Mouse (Mus musculus) limb, embryonic 13.5 days (tissue): ENCODE measurements at regions not wholly inside any gene's neighbourhood (a gene's known extent, or its start where the extent isn't known, plus 50 kb on each side); places are given as distances from the start of the nearest gene placed in this dataset.

Experiments used
- ATAC-seq: fragments of 200-750 bp; cut with Nextera tagmentation; 2 replicates; pipeline ENCODE4 v1.8.0; 2017; ENCODE audit warnings: low read depth, moderate number of reproducible peaks, moderate TSS enrichment; ENCODE audit not compliant: low FRiP score
- H3K27ac ChIP-seq: fragments of 300-500 bp; sonication (generic); 2 replicates; pipeline ENCODE4 v1.5.1; 2015; ENCODE audit warnings: inconsistent platforms, mild to moderate bottlenecking, moderate library complexity
- H3K27me3 ChIP-seq: fragments of 300-500 bp; sonication (generic); 2 replicates; pipeline ENCODE4 v1.6.1; 2015; ENCODE audit warnings: mild to moderate bottlenecking, inconsistent platforms
- H3K36me3 ChIP-seq: fragments of 300-500 bp; sonication (generic); 2 replicates; pipeline ENCODE4 v1.6.1; 2015; ENCODE audit warnings: inconsistent platforms, mild to moderate bottlenecking, moderate library complexity
- H3K4me1 ChIP-seq: fragments of 300-500 bp; sonication (generic); 2 replicates; pipeline ENCODE4 v1.6.1; 2015; ENCODE audit warnings: inconsistent platforms
- H3K4me2 ChIP-seq: fragments of 300-500 bp; sonication (generic); replicated peaks from 2 replicates; pipeline ENCODE4 v1.6.1; 2015; ENCODE audit warnings: inconsistent platforms, mild to moderate bottlenecking, moderate library complexity
- H3K4me3 ChIP-seq: fragments of 300-500 bp; sonication (generic); 2 replicates; pipeline ENCODE4 v1.5.1; 2015; ENCODE audit warnings: moderate library complexity, mild to moderate bottlenecking, inconsistent platforms
- H3K9ac ChIP-seq: fragments of 300-500 bp; sonication (generic); 2 replicates; pipeline ENCODE4 v1.6.1; 2015; ENCODE audit warnings: mild to moderate bottlenecking, inconsistent platforms
- H3K9me3 ChIP-seq: fragments of 300-500 bp; sonication (generic); 2 replicates; pipeline ENCODE4 v1.6.1; 2016; ENCODE audit warnings: inconsistent platforms
- WGBS: fragments of 180-500 bp; shearing (Covaris S2); methylation state at CpG from one replicate; pipeline ENCODE4 v1.1.7; 2015; 5-methylcytosine and 5-hydroxymethylcytosine counted together

DNA sequence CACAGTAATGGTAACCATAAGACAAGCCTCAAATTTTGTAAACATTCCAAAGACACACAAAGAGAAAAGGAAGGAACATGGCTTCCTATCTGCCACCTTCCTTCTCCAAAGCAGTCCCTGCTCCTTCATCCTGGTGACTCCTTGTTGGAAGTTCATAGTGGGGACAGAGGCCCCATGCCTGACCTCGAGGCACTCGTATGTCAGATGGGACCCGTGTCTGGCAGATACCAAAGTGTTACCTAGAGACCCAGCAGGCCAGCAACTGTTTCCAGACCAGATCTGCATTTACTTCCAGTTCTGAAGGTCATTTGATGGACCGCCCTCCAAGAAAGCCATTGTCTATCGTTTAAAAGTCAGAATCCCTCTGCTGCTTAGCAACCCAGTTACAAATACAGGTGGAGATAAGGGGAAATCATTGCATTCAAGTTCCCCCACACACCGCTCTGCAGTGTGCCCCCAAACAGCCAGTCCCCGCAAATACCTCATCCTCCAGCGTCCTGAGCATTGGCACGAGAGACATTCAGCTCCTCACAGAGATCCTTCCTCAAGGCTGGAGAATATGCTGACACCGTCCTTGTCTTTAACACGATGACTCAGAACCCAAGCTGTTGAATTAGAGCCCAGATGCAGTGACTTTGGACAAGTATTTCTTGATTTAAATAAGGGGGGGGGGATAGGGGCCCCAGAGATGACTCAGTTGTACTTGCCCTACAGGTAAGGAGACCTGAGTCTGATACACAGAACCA is 283.2 kb upstream of the Jmjd1c start:
- WGBS, result 85% methylated on average over 11 of the region's 11 CpGs
- no peak for ATAC-seq
- Histone ChIP-seq H3K4me3 (no peak overlapping the region), H3K4me1 (peaks cover 11% of the 10 kb centered on the region; the same call in 1 of the 2 replicates), H3K9me3 (no peaks in the 10 kb centered on the region), H3K36me3 (no peaks in the 10 kb centered on the region), H3K4me2 (no peak overlapping the region), H3K27ac (no peak overlapping the region), H3K27me3 (peaks cover 18% of the 10 kb centered on the region), H3K9ac (no peak overlapping the region)

DNA sequence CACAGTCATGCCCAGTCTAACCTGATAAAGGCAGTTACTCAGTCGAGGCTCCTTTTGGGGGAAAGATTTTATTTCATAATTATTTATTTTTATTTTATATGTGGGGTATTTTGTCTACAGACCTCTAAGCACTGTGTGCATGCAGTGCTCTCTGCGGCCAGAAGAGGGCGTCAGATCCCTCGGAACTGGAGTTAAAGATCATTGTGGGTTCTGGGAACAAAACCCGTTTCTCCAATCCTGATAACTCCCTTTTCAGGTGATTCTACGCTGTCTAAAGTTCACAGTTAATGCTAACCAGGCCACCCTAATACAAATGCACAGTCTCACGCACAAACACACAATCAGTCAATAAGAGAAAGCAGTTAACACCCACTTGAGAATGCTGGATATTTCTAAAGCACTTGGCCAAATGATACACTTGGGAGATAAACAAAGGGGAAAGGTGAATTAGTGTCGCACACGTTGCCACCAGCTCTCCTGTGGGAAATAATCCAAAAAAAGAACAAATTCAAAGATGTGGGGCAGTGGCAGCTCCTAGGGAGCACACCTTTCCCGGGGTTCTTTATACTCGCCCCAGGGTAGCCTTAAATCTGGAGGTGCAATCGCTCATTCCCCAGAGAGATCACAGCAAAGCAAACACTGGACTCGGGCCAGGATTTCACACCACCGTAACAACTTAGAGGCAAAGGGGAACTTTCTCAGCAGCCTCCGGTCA is 281.9 kb upstream of the Jmjd1c start:
- 10% methylated on average over 15 of the region's 15 CpGs for WGBS
- 0 out of 2 replicates have a peak, but pooled peaks have one; percentile 46 for ATAC-seq
- Histone ChIP-seq H3K27me3 (peaks cover 18% of the 10 kb centered on the region), H3K9ac (no peak overlapping the region), H3K4me1 (peaks cover 11% of the 10 kb centered on the region; the same call in 1 of the 2 replicates), H3K4me3 (peak overlapping the region; percentile 24), H3K27ac (no peak overlapping the region), H3K4me2 (peak overlapping the region; percentile 57), H3K36me3 (no peaks in the 10 kb centered on the region), H3K9me3 (no peaks in the 10 kb centered on the region)

DNA sequence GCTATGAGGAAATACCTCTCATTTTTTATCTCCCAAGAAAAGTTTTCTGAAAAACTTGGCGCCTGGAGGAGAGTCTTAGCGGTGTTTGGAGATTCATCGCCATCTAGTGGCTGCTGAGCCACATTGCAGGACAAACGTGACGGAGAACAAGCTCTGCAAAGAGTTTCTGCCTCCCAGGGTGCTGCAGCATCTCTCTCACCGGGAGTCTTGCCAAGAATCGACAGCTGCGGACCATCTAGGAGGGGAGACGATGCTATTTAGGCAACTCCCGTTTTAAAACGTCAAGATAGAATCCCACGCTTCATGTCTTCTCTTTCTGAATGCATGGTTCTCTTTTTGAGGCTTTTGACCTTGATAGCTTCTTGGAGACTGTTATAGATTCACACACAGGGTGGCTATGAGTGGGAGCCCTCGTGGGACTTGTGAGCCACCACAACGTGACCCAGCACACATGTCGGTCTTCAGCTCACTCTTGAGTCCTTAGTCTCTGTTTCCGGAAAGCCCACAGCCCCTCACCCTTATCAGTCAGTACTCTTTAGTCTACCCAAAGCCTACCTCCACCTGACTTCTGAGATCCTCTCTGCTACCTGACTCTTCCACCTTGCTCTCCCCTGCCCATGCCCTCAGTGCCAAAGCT is 281.2 kb upstream of the Jmjd1c start:
- Histone ChIP-seq H3K36me3 (no peaks in the 10 kb centered on the region), H3K27me3 (peaks cover 18% of the 10 kb centered on the region), H3K4me3 (peak overlapping the region; percentile 24), H3K9me3 (no peaks in the 10 kb centered on the region), H3K4me2 (peak overlapping the region; percentile 57), H3K9ac (no peak overlapping the region), H3K4me1 (peaks cover 11% of the 10 kb centered on the region; the same call in 1 of the 2 replicates), H3K27ac (no peak overlapping the region)
- WGBS, result 9% methylated on average over 16 of the region's 16 CpGs
- peak; percentile 66 for ATAC-seq

DNA sequence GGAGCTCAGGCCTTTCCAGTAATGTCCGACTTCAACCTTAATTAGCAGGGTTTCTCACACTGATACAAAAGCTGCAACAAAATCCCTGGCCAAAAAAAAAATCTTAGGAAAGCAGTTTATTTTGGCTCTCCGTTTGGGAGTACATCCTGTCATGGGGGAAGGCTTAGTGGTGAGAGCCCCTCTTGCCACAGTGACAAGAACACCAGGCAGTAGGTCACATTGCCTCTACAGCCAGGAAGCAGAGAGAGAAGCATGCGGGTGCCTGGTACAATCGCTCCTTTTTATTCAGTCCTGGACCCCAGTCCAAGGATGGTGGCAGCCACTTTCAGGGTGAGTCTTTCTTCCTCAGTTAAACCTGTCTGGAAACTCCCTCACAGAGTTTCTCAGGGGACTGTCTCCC is 280.0 kb upstream of the Jmjd1c start:
- WGBS, result 80% methylated on average over 4 of the region's 4 CpGs
- no peak for ATAC-seq
- Histone ChIP-seq H3K4me2 (no peak overlapping the region), H3K27ac (no peak overlapping the region), H3K9me3 (no peaks in the 10 kb centered on the region), H3K36me3 (no peaks in the 10 kb centered on the region), H3K27me3 (peaks cover 18% of the 10 kb centered on the region), H3K4me3 (no peak overlapping the region), H3K4me1 (peaks cover 11% of the 10 kb centered on the region; the same call in 1 of the 2 replicates), H3K9ac (no peak overlapping the region)

DNA sequence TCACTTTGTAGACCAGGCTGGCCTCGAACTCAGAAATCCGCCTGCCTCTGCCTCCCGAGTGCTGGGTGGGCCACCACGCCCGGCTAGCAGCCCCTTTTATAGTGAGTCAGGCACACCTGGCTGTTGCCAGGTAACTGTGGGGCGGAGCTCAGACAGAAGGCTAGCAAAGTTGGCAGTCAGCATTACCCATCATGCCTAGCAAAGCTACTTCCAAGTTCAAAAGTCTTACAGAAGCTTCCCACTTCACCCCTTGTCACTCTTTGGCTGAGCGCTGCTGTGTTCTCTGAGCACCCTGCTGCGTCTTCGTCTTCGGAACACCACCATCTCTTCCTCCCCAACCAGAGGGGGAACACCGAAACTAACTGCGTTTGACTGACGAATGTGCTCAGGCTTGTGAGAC is 279.1 kb upstream of the Jmjd1c start:
- Histone ChIP-seq H3K9me3 (no peaks in the 10 kb centered on the region), H3K27me3 (peaks cover 13% of the 10 kb centered on the region; the same call in 1 of the 2 replicates), H3K4me3 (no peak overlapping the region), H3K9ac (no peak overlapping the region), H3K4me2 (no peak overlapping the region), H3K36me3 (no peaks in the 10 kb centered on the region), H3K27ac (no peak overlapping the region), H3K4me1 (peaks cover 11% of the 10 kb centered on the region; the same call in 1 of the 2 replicates)
- 81% methylated on average over 13 of the region's 13 CpGs for WGBS
- no peak for ATAC-seq

DNA sequence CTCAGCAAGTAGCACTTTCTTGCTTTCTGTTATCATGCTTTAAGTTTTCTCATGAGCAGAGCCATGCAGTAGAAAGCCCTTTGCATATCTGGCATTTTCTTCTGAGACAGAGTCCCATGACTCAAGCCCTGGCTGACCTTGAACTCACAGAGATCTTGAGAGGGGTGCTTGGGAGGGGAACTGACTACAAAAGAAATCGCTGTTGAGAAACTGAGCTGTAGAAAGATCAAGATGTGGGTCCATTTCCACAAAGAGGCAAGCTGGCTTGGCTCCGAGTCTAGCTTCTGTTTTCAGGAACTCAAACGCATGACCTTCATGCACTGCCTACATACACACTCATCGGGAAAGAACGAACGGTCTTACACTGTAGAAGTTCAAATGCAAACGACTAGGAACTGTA is 278.0 kb upstream of the Jmjd1c start:
- Histone ChIP-seq H3K36me3 (no peaks in the 10 kb centered on the region), H3K4me1 (peaks cover 11% of the 10 kb centered on the region; the same call in 1 of the 2 replicates), H3K4me3 (no peak overlapping the region), H3K9ac (no peak overlapping the region), H3K4me2 (no peak overlapping the region), H3K9me3 (0 out of 2 replicates have a peak, but pooled peaks cover 5% of the 10 kb centered on the region), H3K27ac (no peak overlapping the region), H3K27me3 (peaks cover 8% of the 10 kb centered on the region; the same call in 1 of the 2 replicates)
- ATAC-seq, result no peak
- WGBS, result 81% methylated on average over 7 of the region's 7 CpGs

DNA sequence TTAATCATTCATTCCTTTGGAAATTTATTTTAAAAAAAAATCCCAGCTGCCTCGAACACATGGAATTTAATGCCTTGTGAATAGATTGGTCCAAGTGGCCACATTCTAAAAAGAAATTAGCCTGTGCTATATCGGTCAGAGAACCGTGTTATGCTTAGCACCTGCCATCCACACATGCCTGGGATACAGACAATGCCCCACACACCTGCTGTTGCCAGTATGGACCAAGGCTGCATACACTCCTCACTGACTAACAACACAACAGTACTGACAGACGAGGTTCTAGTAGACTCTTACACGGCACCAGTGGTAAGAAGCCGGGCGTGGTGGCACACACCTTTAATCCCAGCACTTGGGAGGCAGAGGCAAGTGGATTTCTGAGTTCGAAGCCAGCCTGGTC is 276.4 kb upstream of the Jmjd1c start:
- Histone ChIP-seq H3K27ac (no peak overlapping the region), H3K27me3 (peaks cover 3% of the 10 kb centered on the region; the same call in 1 of the 2 replicates), H3K4me2 (no peak overlapping the region), H3K9me3 (0 out of 2 replicates have a peak, but pooled peaks cover 5% of the 10 kb centered on the region), H3K4me1 (peaks cover 6% of the 10 kb centered on the region; the same call in 1 of the 2 replicates), H3K4me3 (no peak overlapping the region), H3K9ac (no peak overlapping the region), H3K36me3 (no peaks in the 10 kb centered on the region)
- 77% methylated on average over 8 of the region's 8 CpGs for WGBS
- peak; percentile 75 for ATAC-seq

DNA sequence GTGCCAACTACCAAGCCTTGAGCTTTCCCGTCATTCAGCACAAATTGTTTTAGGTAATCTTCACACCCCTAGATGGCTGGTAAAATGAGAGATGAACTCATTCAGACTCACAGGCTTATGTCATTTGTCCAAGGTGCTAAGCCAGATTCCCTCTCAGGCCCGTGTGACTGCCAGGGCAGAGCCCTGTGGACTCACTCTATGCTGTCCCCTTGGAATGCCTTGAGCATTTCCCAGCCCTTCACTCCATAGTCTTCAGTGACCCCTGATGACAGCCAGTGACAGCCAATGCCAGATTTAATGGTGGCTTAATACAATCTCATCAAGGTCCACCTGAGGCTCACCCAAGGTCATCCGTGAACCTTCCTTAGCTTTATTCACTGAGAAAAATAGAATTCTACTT is 270.2 kb upstream of the Jmjd1c start:
- Histone ChIP-seq H3K4me2 (no peak overlapping the region), H3K4me3 (no peak overlapping the region), H3K36me3 (no peaks in the 10 kb centered on the region), H3K9me3 (0 out of 2 replicates have a peak, but pooled peaks cover 5% of the 10 kb centered on the region), H3K27me3 (no peaks in the 10 kb centered on the region), H3K27ac (no peak overlapping the region), H3K9ac (no peak overlapping the region), H3K4me1 (peaks cover 10% of the 10 kb centered on the region; the same call in 1 of the 2 replicates)
- ATAC-seq, result no peak
- 78% methylated on average over 3 of the region's 3 CpGs for WGBS

DNA sequence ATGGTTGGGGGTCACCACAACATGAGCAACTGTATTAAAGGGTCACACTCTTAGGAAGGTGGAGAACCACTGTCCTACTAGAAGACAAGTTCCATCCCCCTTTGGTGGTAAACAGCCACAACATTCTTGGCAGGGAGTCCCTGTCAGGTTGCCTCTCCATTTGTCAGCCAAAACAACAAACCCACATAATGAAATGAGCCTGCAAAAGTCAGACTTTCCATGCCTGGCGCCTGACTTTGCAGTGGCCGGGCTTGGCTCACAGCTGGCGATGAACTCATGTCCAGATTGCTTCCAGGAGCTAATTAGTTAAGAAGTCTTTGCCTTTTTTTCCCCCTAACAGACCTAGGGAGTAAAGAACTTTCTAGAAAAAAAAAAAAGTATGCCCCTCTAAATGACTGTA is 269.6 kb upstream of the Jmjd1c start:
- Histone ChIP-seq H3K4me1 (peaks cover 10% of the 10 kb centered on the region; the same call in 1 of the 2 replicates), H3K4me2 (no peak overlapping the region), H3K4me3 (no peak overlapping the region), H3K9ac (no peak overlapping the region), H3K9me3 (0 out of 2 replicates have a peak, but pooled peaks cover 5% of the 10 kb centered on the region), H3K36me3 (no peaks in the 10 kb centered on the region), H3K27ac (no peak overlapping the region), H3K27me3 (no peaks in the 10 kb centered on the region)
- no peak for ATAC-seq
- WGBS, result 16% methylated on average over 3 of the region's 3 CpGs

DNA sequence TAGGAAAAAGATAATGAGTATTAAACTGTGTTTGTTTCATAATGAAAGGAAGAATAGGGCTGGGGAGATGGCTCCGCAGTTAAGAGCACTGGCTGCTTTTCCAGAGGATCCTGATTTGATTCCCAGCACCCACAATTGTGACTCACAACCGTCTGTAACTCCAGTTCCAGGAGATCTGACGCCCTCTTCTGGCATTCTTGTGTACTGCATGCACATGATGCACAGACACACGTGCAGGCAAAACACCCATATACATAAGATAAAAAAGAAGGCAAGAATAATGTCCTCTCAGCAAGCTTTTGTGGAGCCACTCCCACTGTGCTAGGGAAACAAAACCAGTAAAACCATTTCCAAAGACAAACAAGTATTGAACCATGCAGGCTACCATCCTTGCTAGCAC is 261.0 kb upstream of the Jmjd1c start:
- 77% methylated on average over 4 of the region's 4 CpGs for WGBS
- no peak overlapping the region for H3K9ac ChIP-seq
- ATAC-seq, result no peak
- H3K36me3 ChIP-seq, result no peaks in the 10 kb centered on the region
- H3K27ac ChIP-seq, result no peak overlapping the region
- H3K4me2 ChIP-seq, result no peak overlapping the region
- no peaks in the 10 kb centered on the region for H3K4me1 ChIP-seq
- no peaks in the 10 kb centered on the region for H3K27me3 ChIP-seq
- H3K9me3 ChIP-seq, result peaks cover 6% of the 10 kb centered on the region
- no peak overlapping the region for H3K4me3 ChIP-seq

DNA sequence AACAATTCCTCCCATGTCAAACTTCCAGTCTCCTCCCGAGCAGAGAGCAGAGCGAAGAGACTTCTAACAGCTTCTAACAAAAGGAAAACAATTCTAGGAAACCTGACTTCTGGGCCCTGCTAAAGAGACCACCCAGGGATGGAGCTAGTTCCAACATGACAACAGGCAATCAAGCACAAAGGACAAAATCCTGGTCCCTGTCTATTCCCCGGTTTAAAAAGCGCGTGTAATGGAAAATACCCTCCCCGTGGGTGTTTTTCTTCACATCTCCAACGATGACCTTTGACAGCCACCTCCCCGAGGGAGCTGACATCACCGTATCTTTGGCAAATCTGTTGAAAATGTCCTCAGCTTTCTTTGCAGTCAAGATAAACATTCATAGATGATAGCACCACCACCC is 256.9 kb upstream of the Jmjd1c start:
- Histone ChIP-seq H3K4me1 (peaks cover 4% of the 10 kb centered on the region), H3K27me3 (no peaks in the 10 kb centered on the region), H3K4me2 (no peak overlapping the region), H3K9ac (no peak overlapping the region), H3K27ac (no peak overlapping the region), H3K9me3 (peaks cover 6% of the 10 kb centered on the region), H3K4me3 (no peak overlapping the region), H3K36me3 (no peaks in the 10 kb centered on the region)
- WGBS, result 74% methylated on average over 9 of the region's 9 CpGs
- ATAC-seq, result no peak

DNA sequence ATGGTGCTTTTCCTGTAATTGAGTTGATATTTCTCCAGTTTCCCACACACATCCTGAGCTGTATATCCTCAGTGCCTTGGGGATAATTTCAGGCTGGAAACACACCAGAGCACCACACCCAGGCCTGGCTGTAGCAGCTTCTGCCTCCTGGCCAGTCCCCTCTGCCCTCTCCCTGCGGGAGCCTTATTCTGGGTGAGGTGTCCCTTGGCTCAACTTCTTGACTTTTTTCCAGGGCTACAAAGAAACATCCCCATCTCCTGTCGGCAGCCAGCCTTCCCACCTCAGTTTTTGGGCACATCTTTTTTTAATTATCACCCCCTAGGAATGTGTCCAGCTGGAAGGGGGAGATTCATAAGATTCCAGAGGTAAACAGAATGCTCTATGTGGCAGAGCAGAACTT is 252.7 kb upstream of the Jmjd1c start:
- H3K9me3 ChIP-seq, result no peaks in the 10 kb centered on the region
- H3K9ac ChIP-seq, result no peak overlapping the region
- peaks cover 4% of the 10 kb centered on the region for H3K4me1 ChIP-seq
- no peaks in the 10 kb centered on the region for H3K36me3 ChIP-seq
- 27% methylated on average over 2 of the region's 2 CpGs for WGBS
- no peak overlapping the region for H3K4me2 ChIP-seq
- H3K27me3 ChIP-seq, result no peaks in the 10 kb centered on the region
- H3K27ac ChIP-seq, result no peak overlapping the region
- no peak overlapping the region for H3K4me3 ChIP-seq
- no peak for ATAC-seq
